Mouse (Mus musculus): ENCODE results near the gene Cacna1c. TPM values are rescaled to one million over a fixed set of nuclear protein-coding genes. Genes with fewer than 3 reads are reported as not detected.

Gene Cacna1c
- total RNA-seq, 2 experiments from 2014 or later = 52.3 to 81.7 TPM

DNA sequence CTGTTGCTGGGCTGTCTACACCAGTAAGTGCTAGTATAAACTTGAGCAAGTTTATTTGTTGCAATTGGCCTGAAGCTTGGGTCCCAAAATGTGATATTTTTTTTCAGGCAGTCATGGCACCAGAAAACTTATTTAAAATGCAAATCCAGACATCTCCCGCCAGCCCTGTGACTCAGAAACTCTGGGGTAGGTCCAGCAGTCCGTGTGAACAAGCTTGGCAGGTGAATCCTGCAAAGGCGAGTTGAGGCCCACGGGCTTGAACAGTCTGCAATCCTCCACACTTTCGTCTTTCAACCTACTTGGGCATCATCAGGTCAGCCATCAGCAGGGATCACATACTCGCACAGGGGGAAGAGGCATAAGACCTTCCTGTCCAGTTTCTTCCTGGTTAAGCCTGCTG is 344.1 kb downstream of the Cacna1c start:
- peak; percentile 63 to 73 for DNase-seq (ENCODE audit: low spot score in 2 of 2)
- intact Hi-C loops (cut with DNase I) = no loop called here

DNA sequence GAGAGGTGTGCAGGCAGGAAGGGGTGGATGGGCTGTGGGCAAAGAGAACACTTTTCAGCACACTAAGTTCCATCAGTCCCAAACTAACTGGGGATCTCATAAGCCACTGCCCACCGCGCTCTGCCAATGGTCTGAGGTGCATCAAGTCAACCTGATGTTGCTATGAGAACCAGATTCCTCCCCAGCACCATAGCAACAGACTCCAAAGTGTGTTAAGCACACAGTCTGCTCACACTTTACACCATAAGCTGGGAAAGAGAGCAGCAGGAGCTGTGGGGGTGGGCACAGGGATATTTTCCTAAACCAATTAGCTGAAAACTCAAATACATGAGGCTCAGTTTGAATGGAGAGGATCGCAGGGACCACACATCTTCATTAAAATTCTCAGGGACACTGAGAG is 345.1 kb downstream of the Cacna1c start:
- peak; percentile 46 to 67 for DNase-seq (ENCODE audit: low spot score in 2 of 2)
- intact Hi-C loops (cut with DNase I) = no loop called here

DNA sequence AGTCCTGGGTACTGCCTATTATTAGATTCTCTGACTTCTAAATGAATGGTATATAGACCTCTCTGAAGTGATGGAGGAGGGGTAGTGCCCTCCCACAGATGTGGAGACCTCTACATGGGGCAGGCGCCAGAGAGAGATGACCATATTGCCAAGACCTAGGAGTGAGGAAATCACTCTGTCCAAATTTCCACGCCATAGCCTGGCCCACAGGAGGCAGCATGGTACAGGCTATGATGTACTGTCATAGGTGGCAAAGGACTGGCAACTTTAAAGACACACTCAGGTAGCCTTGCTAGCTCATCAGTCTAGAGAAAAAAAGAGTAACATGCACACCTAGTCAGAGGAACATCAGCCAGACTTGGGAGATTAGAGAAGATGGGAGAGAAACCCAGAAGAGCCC is 347.6 kb downstream of the Cacna1c start:
- no peak for DNase-seq (ENCODE audit: low spot score in 2 of 2)
- intact Hi-C loops (cut with DNase I) = loop anchor here (5.0 kb wide), 2 partner anchors 96 to 259 kb away; no protein-coding TSS in a partner anchor

DNA sequence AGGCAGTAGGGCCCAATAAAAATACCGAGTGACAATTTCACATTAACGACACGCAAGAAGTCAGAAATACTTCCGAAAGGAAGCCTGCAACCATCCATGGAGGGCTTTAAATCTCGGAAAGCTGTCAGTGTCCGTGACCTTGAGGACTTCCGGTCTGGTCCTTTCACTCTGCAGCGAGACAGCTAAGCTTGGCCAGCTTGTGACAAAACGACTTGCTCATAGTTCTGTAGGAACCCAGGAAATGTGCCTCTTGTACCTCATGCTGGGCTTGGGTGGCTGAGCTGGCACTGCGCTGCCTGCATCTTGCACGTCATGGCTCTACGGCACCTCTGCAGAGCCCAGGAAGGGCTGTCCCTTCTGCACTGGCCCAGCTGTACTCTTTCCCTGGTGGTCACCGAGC is 348.5 kb downstream of the Cacna1c start:
- intact Hi-C loops (cut with DNase I) = loop anchor here (5.0 kb wide), 2 partner anchors 95 to 260 kb away; no protein-coding TSS in a partner anchor
- DNase-seq (ENCODE audit: low spot score in 2 of 2) = no peak

DNA sequence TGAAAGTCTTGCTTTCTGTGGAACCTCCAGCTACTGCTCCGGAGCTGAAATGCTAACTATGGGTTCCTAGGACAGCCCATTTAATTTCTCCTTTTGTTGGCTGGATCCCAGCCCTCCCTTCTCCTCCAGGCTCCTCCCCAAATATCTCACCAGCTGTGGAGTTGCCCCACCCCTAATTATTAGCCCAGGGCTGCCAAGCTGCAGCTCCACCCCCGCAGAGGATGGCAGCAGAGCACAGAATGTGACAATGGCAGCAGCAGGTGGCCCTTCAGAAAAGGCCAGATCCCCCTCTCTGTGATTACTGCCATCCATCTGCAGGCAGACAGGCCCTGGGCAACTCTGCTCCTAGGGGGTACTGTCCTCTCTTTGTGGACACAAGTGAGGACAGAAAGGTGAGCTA is 350.4 kb downstream of the Cacna1c start:
- intact Hi-C loops (cut with DNase I) = loop anchor here (5.0 kb wide), 2 partner anchors 94 to 261 kb away; no protein-coding TSS in a partner anchor
- no peak for DNase-seq (ENCODE audit: low spot score in 2 of 2)

DNA sequence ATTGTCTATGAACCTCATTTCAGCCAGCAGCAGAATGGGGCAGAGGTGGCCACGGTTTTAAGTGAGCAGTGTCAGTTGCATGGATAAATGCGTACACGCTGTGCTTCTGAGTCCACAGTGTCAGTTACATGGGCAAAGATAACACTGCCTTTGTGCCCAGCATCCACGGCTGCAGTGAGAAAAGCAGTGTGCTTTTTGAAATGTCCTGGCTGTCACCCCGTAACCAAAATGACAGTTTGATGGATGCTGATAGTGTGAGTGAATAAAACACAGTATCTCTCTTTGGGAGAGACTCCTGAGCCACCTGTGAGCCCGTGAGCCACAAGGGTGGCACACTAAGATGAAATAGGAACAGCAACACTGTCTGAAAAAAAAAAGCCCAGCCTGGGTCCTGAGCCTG is 351.0 kb downstream of the Cacna1c start:
- intact Hi-C loops (cut with DNase I) = loop anchor here (5.0 kb wide), 2 partner anchors 93 to 262 kb away; no protein-coding TSS in a partner anchor
- DNase-seq (ENCODE audit: low spot score in 2 of 2) = no peak

DNA sequence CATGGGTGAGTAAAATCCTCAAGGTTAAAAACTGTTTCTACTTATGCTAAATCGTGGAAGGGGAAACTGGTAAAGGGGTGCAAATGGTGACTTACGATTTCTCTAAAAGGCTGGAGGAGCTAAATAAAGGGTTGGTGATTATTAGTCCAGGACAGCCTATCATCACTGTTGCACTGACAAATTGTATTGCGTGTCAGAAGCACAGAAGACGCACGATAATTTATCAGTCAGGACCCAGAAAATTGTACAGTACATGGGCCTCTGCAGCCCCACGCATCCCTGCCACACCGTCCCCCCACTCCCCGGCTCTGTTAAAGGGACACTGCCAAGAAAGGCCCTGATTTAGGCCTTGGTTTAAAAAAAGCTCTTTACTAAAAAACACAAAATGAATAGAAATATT is 352.7 kb downstream of the Cacna1c start:
- no peak for DNase-seq (ENCODE audit: low spot score in 2 of 2)
- intact Hi-C loops (cut with DNase I) = no loop called here

DNA sequence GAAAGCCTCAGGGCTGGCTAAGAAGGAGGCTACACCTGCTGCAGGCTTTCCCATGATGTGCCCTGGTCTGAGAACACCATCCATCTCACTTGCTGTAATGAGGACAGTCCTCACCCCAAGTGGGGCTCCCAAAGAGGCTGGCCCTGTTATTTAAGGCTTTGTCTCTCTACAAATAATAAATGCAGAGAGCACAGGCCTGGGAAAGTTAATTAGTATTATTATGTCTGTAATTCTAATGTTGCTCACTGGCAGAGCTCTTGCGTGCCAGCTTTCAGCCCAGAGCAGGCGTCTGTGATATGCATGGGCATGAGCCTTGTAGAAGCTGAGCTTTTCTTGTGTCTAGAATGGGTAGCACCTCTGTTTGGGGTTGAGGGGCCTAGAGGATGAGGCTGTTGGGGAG is 354.3 kb downstream of the Cacna1c start:
- intact Hi-C loops (cut with DNase I) = no loop called here
- no peak for DNase-seq (ENCODE audit: low spot score in 2 of 2)

DNA sequence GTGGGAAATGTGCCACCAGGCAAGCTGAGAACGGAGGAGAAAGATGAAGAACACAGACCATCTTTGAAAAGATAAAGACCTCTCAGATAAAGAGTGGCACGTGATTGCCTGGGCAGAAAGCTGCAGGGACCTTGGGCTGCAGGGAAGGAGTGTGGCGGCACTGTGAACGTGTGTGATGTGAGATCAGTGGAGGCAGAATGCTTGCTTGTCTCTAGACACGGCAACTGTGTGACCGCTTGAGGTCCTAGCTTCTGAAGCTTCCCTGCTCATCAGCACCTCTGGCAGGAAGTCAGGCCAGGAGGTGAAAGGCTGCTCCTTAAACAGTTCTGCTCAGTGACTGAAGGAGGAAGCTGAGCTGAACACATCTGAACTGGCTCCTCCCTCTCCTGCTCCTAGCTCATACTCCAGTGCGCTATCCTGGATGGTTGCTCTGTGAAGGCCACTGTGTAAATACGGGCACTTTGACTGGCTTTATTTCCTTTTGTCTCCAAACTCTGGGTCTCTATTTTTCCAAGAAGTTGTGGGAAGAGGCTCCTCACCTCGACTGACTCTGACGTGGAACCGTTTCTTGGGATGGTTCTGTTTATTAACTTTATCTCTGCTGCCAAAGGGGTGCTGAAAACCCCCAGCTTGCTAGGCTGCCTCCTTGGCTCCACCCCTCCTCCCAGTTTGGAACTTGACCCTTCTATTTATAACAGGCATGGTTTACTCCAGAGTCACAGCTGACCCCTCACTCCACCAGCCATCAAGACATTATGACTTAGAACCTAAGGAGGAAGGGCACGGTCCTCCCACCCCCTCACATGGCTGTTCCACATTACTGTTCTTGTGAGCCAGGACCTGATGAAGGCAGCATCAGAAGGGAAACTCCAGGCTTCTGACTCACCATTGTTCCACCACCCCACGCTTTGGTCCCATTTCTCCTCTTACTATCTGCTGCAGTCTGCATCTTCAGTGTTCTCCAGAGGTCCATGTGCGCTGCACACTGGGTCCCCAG is 357.0 kb downstream of the Cacna1c start:
- intact Hi-C loops (cut with DNase I) = no loop called here
- DNase-seq (ENCODE audit: low spot score in 2 of 2) = no peak

DNA sequence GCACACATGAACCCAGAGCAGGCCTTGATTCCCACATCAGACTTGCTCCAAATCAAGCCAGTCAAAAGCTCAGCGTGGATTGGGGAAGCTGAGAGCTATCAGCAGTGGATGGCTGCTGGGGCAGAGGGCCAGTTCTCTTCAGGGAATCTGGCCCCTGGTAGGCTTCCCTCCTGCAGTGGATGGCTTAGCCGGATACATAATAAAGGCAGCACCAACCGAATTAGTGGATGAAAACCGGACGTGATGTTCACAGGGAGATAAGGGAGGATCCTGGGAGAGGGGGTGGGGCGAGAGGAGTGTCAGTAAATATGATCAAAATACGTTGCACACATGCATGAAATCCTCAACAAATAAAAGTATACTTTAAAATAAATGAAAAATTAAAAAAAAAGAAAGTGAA is 359.5 kb downstream of the Cacna1c start:
- intact Hi-C loops (cut with DNase I) = no loop called here
- no peak for DNase-seq (ENCODE audit: low spot score in 2 of 2)

DNA sequence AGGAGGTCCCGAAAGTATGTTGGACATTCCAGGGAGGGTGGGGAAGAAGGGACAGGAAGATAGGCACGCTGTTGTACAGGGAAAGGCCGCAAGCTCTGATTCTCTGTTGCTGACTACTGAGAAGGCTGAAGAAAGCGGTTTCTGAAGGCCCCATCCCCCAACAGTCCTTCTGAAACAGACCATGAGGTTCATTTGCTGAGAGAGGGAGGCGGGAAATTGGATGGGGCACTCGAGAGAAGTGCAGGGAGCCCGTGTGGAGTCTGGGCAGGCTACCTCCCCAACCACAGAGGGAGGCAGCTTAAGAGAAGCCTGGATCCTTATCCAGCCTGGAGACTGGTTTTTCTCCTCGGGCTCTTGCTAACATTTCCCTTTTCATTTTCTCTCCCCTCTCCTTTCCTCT is 362.2 kb downstream of the Cacna1c start:
- DNase-seq (ENCODE audit: low spot score in 2 of 2) = no peak

DNA sequence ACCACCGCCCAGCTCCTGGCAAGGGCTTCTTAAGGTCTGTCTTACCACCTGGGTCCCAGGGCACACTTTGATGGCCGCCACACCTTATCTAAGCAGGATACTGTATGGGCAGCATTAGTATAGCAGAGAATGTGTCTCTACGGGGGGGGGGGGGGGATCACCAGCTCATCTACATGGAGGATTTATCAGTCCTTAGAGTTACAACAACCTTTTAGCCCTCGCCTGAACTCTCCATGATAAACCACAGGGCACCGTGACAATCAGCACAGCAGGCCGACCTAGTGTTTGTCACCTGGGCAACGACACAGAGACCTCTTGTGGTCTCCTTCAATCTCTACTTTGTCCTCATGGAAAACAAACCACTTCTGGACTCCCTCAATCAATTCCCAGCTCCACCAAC is 363.2 kb downstream of the Cacna1c start:
- no peak for DNase-seq (ENCODE audit: low spot score in 2 of 2)
- intact Hi-C loops (cut with DNase I) = no loop called here

More for the DNA sequence above, 362.2 kb downstream of the Cacna1c start:
- intact Hi-C loops (cut with DNase I) = no loop called here

DNA sequence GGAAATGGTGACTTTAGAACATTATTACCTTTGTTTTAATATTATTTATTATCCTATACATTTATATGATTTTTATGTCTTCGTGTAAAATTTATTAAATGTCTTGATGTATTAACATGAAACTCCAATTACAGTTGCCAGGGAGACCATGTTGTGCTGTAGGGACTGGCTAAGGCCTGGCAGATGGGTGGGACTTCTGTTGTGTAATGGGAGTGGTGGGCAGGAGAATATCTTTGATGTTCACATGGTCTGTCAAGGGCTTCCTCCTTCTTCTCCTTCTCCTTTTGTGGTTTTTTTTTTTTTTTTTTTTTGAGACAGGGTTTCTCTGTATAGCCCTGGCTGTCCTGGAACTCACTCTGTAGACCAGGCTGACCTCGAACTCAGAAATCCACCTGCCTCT is 363.6 kb downstream of the Cacna1c start:
- intact Hi-C loops (cut with DNase I) = no loop called here
- no peak for DNase-seq (ENCODE audit: low spot score in 2 of 2)

DNA sequence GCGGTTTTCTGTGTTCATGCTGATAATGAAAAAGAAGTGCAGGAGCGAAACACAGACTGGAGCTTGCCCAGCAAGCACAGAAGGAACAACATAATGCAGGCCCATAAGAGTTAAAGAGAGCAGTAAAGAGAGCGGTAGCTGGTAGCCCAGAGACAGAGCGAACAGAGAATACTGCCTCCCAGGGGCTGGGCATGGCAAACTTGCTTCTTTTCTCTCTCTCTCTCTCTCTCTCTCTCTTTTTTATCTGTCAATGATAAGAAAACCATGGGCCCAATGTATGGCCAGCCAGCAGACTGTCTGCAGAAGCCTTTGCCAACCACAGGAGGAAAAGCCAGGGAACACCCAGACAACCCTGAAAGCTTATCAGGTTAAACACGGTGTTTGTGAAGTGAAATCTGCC is 365.4 kb downstream of the Cacna1c start:
- intact Hi-C loops (cut with DNase I) = no loop called here
- no peak for DNase-seq (ENCODE audit: low spot score in 2 of 2)

DNA sequence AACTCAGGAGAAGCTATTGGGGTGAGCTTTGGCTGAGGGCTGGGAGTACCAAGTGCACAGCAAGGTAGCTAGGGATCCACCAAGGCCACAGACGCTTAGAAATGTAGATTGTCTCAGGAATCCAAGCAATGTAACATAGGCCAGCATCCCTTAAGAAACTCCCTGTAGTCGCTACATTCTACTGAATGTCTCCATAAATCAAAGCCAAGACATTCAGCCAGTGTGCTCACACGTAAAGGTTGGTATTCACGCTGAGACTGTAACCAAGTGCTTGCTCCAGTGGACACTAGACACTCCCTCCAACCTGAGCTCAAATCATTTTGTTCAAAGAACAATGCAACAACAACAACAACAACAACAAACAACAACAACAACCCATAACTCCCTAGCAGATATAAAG is 368.0 kb downstream of the Cacna1c start:
- no peak for DNase-seq (ENCODE audit: low spot score in 2 of 2)
- intact Hi-C loops (cut with DNase I) = no loop called here

DNA sequence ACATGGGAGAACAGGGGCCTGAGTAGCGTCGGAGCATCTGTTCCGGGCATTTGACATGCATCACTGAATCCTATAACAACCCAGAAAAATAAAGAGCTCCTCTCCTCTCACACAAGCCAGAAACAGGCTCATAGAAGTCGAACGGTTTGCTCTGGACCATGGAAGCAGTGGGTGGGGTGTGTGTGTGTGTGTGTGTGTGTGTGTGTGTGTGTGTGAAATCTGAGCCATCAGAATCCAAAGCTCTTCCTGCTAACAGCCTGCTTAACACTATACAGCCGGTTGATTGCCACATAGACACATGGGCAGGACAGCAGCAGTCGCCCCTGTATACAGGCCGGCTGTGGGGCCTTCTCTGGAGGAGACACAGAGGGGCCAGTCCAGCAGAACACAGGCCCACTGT is 368.7 kb downstream of the Cacna1c start:
- intact Hi-C loops (cut with DNase I) = no loop called here
- DNase-seq (ENCODE audit: low spot score in 2 of 2) = no peak

DNA sequence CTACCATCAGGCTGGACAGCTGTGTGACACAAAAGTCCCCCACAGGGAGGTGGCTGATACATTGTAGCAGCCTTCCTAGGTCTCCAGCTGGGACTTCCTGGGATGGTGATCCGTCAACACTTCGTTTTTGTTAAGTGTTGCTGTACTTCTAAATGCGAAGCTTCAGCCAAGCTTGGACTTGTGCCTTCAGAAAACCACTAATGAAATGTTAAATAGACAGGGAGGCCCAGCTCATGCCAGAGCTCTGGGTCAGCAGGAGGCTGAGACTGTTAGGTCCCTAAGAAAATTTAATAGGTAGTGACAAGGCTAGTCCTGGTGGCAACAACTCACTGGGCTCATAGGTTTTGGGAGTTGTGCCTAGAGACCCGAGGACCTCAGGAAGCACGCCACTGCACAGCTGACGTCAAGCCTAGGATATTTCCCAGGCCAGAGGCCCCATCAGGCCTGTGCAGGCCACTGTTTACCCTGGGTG is 370.8 kb downstream of the Cacna1c start:
- no peak for DNase-seq (ENCODE audit: low spot score in 2 of 2)
- intact Hi-C loops (cut with DNase I) = no loop called here

DNA sequence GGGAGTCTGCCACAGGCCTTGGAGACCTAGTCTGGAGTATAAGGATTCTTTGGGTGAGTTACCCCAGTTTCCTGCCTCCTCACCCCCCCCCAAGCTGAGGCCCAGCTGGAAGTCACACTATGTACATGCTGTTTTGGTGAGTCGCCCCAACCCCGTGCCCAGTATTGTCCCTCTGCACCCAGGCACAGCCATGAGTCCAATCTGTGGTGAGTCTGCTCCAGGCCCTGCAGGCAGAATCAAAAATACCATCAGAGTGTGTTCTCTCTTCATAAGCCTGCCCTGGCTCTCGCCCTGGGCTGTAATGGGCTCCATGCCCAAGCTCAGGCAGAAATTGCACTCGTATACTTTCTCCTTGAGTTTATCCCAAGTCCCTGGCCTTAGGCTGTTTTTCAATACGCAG is 374.7 kb downstream of the Cacna1c start:
- DNase-seq (ENCODE audit: low spot score in 2 of 2) = no peak
- intact Hi-C loops (cut with DNase I) = no loop called here

DNA sequence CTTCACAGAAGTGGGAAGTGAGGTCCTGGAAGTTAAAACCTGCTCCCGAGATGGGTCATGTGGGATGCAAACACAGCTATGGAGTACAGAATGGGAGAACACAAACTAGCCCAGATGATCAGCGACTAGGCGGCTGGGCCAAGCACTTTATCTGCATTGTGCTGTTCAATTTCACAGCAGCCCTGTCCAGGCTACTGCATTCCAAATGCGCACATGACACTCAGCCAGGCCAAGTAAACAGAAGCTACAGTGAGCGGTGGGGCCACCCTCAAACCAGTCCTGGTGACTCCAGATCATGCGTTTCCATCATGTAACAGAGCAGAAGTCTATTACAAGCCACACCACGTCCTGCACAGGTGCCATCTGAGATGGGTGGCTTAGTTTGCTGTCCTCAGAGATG is 376.6 kb downstream of the Cacna1c start:
- intact Hi-C loops (cut with DNase I) = no loop called here
- DNase-seq (ENCODE audit: low spot score in 2 of 2) = no peak

DNA sequence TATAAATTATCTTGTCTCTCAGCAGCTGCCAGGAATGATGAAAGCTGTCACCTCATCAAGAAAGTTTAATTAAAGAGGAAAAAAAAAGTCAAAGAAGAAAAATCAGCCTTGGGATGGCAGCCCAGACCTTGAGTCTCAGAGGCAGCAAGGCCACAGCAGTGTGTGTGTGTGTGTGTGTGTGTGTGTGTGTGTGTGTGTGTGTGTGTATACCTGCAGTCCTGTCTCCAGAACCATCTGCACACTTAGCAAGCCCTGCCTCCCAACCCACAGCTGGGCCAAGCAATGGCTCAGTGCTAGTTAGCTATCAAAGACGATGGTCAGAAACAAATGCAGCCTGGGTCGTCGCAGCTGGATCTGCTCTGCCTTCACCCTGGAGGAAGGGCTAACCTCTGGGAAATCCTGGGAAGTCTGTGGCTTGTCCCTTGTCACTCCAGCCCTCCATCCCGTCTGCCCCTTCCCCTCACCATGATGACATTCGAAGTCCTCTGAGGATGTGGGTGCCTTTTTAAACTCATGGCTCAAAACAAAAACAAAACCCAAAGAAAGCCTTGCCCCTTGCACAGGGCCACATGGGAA is 378.2 kb downstream of the Cacna1c start:
- no peak for DNase-seq (ENCODE audit: low spot score in 2 of 2)
- intact Hi-C loops (cut with DNase I) = no loop called here

DNA sequence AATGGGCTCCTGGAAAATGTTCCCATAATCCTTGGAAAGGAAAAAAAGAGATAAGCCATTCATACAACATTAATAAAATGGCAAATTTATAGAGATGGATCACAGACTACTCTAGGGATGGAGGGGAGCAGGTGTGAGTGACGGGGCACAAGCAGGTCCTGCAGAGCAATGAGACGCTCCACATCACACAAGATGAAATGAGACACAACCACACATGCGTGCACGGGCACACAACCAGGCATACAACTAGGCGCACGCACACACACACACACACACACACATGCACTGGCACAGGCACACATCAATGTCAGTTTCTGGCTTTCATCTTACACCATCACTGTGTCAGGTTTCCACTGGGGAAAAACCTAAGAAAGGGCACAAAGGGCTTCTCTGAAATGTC is 380.0 kb downstream of the Cacna1c start:
- DNase-seq (ENCODE audit: low spot score in 2 of 2) = no peak
- intact Hi-C loops (cut with DNase I) = no loop called here
